Mouse (Mus musculus): Measurements from ENCODE around the gene Ttyh3. TPM values are rescaled to one million over a fixed set of nuclear protein-coding genes. Genes with fewer than 3 reads are reported as not detected.

Gene Ttyh3
- total and polyA plus RNA-seq, 3 experiments = 5.9 to 35.7 TPM; not detected in 1

DNA sequence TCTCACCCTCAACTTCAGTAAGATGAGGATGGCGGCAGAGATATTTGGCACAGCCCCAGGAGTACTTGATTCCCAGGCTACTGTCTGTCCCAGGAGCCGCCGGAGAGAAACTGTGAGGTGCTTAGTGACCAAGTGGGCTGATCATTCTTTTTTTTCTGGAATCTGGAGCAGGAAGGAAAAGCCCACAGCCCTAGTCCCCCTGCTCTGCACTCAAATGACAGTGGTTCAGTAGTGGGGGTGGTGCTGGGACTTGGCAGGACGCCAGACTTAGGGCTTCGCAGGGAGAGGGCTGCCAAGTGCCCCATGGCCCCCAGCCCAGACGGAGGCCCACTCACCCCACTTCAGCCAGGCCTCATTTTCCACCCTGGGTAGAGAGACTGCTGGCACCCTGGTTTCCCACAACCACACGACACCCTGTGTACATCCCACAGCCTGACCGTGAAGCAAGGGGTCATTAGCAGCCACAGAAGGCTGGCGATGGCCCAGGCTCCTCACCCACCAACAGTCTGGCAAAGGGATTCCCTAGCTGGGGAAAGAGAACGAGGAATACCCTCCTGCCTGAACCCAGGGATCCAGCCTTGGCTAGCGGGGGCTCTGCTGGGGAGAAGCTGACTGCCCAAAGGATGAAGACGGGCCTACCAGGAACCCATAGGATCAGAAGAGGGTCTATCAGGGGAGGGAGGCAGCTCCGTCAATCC is 861 bp downstream of the Ttyh3 start:
- H3K27me3 ChIP-seq (ENCODE audit: control insufficient read depth in 1 of 2, insufficient read depth in 2 of 2, low read length in 2 of 2) = no peaks in the 10 kb centered on the region
- peak overlapping the region; percentile 65 to 94 for H3K4me3 ChIP-seq (ENCODE audit: control insufficient read depth in 1 of 2, insufficient read depth in 1 of 2, low read depth in 2 of 2, low read length in 2 of 2)
- H3K9ac ChIP-seq (ENCODE audit: control insufficient read depth, low read depth, low read length, poor library complexity, severe bottlenecking) = peak overlapping the region; percentile 80
- TF ChIP-seq MEF2A (IDR thresholded peaks at IDR 0.05; ENCODE audit: extremely low read depth, insufficient replicate concordance, low read depth, low read length, poor library complexity, severe bottlenecking) (no peak), MYC (IDR thresholded peaks at IDR 0.05; ENCODE audit: low read depth, low read length) (no peak), CTCF (IDR thresholded peaks at IDR 0.05 in 2 of 3, conservative IDR thresholded peaks at IDR 0.05 in 1 of 3; ENCODE audit: control insufficient read depth in 1 of 3, insufficient read depth in 1 of 3, low read depth in 2 of 3, low read length in 3 of 3, poor library complexity in 1 of 3, severe bottlenecking in 1 of 3) (no peak), ZNF384 (IDR thresholded peaks at IDR 0.05; ENCODE audit: low read depth, low read length) (no peak), USF2 (IDR thresholded peaks at IDR 0.05; ENCODE audit: borderline replicate concordance in 1 of 2, insufficient read depth in 1 of 2, low read depth in 1 of 2, low read length in 2 of 2) (no peak), POLR2A (IDR thresholded peaks at IDR 0.05; ENCODE audit: control insufficient read depth in 1 of 2, insufficient read depth in 1 of 2, low read depth in 1 of 2, low read length in 2 of 2, poor library complexity in 1 of 2) (no peak), HCFC1 (IDR thresholded peaks at IDR 0.05; ENCODE audit: low read depth, low read length) (no peak)
- no peak overlapping the region for H3K27ac ChIP-seq (ENCODE audit: control insufficient read depth, low read depth, low read length)
- peaks cover 0 to 18% of the 10 kb centered on the region in 2 experiments; a peak in 2 of 4 replicates for H3K36me3 ChIP-seq (ENCODE audit: control insufficient read depth in 1 of 2, insufficient read depth in 2 of 2, low read length in 2 of 2)
- H3K79me2 ChIP-seq (ENCODE audit: control insufficient read depth, insufficient read depth, low read length, poor library complexity) = peaks cover 4% of the 10 kb centered on the region; the same call in 1 of the 2 replicates
- peaks cover 11 to 30% of the 10 kb centered on the region in 2 experiments for H3K4me1 ChIP-seq (ENCODE audit: control insufficient read depth in 1 of 2, insufficient read depth in 2 of 2, low read length in 2 of 2)
- peak; percentile 27 for DNase-seq (ENCODE audit: low read depth, low spot score)
- H3K9me3 ChIP-seq (replicated peaks; ENCODE audit: insufficient read depth, low read length) = no peaks in the 10 kb centered on the region

DNA sequence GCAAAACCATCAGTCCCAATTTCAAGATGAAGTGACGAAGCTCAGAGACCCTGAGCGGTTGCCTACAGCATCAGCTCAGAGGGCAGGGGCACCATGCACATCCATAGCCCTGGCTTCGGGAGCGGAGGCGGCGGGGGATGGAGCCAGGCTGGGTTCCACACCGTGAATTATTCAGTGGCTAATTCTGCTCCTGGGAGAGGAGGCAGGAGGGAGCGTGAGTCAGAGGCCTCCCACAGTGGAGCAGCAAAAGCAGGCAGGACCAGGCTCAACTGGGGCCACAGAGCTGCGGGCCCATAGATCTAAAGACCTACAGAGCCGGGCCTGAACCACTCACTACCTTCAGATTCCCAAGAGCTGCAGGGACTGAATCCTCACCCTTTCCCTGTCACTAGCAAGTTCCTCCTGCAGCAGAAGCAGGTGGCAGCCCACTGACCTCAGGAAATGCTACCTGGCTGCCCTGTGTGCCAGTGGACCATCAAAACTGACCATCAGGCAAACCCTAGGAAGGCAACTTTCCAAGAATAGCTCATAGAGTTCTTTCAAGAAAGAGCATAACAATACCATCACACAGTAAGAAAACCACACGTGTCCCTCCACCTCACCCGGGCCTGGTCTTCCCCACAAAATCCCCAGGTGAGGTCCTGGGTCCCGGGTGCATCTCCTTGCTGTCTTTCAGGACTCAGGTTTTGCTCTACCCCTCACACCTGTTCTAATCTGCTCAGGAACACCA is 1.6 kb downstream of the Ttyh3 start:
- Histone ChIP-seq H3K9me3 (replicated peaks; ENCODE audit: insufficient read depth, low read length) (no peaks in the 10 kb centered on the region), H3K4me3 (ENCODE audit: control insufficient read depth in 1 of 2, insufficient read depth in 1 of 2, low read depth in 2 of 2, low read length in 2 of 2) (no peak overlapping the region), H3K36me3 (ENCODE audit: control insufficient read depth in 1 of 2, insufficient read depth in 2 of 2, low read length in 2 of 2) (peaks cover 0 to 23% of the 10 kb centered on the region in 2 experiments; a peak in 2 of 4 replicates), H3K4me1 (ENCODE audit: control insufficient read depth in 1 of 2, insufficient read depth in 2 of 2, low read length in 2 of 2) (peaks cover 14 to 37% of the 10 kb centered on the region in 2 experiments), H3K27me3 (ENCODE audit: control insufficient read depth in 1 of 2, insufficient read depth in 2 of 2, low read length in 2 of 2) (no peaks in the 10 kb centered on the region), H3K9ac (ENCODE audit: control insufficient read depth, low read depth, low read length, poor library complexity, severe bottlenecking) (no peak overlapping the region), H3K27ac (ENCODE audit: control insufficient read depth, low read depth, low read length) (no peak overlapping the region), H3K79me2 (ENCODE audit: control insufficient read depth, insufficient read depth, low read length, poor library complexity) (peaks cover 4% of the 10 kb centered on the region; the same call in 1 of the 2 replicates)
- no peak for TF ChIP-seq USF2 (IDR thresholded peaks at IDR 0.05; ENCODE audit: borderline replicate concordance in 1 of 2, insufficient read depth in 1 of 2, low read depth in 1 of 2, low read length in 2 of 2)
- TF ChIP-seq E2F4 (IDR thresholded peaks at IDR 0.05; ENCODE audit: borderline replicate concordance, low read depth, low read length) = no peak
- no peak for TF ChIP-seq ZNF384 (IDR thresholded peaks at IDR 0.05; ENCODE audit: low read depth, low read length)
- no peak for TF ChIP-seq CHD2 (IDR thresholded peaks at IDR 0.05; ENCODE audit: low read length)
- no peak for TF ChIP-seq CTCF (IDR thresholded peaks at IDR 0.05 in 2 of 3, conservative IDR thresholded peaks at IDR 0.05 in 1 of 3; ENCODE audit: control insufficient read depth in 1 of 3, insufficient read depth in 1 of 3, low read depth in 2 of 3, low read length in 3 of 3, poor library complexity in 1 of 3, severe bottlenecking in 1 of 3)
- no peak for TF ChIP-seq GABPA (IDR thresholded peaks at IDR 0.05; ENCODE audit: low read depth, low read length)
- no peak for TF ChIP-seq ETS1 (IDR thresholded peaks at IDR 0.05; ENCODE audit: low read depth, low read length)
- no peak for TF ChIP-seq MAX (IDR thresholded peaks at IDR 0.05; ENCODE audit: low read length)
- TF ChIP-seq MXI1 (IDR thresholded peaks at IDR 0.05; ENCODE audit: low read depth, low read length) = no peak
- no peak for TF ChIP-seq HCFC1 (IDR thresholded peaks at IDR 0.05; ENCODE audit: low read depth, low read length)
- TF ChIP-seq MYB (IDR thresholded peaks at IDR 0.05; ENCODE audit: low read depth, low read length) = no peak
- no peak for TF ChIP-seq MYC (IDR thresholded peaks at IDR 0.05; ENCODE audit: low read depth, low read length)
- no peak for TF ChIP-seq NELFE (IDR thresholded peaks at IDR 0.05; ENCODE audit: low read depth, low read length)
- no peak for TF ChIP-seq NRF1 (IDR thresholded peaks at IDR 0.05; ENCODE audit: insufficient read depth, low read depth, low read length, poor library complexity, severe bottlenecking)
- no peak for TF ChIP-seq TBP (IDR thresholded peaks at IDR 0.05; ENCODE audit: low read depth, low read length)
- no peak for TF ChIP-seq UBTF (IDR thresholded peaks at IDR 0.05; ENCODE audit: borderline replicate concordance, insufficient read depth, low read depth, low read length)
- TF ChIP-seq KAT2A (conservative IDR thresholded peaks at IDR 0.05; ENCODE audit: low read depth, low read length) = no peak
- TF ChIP-seq POLR2AphosphoS5 (IDR thresholded peaks at IDR 0.05; ENCODE audit: borderline replicate concordance, low read depth, low read length) = no peak
- no peak for TF ChIP-seq SMC3 (IDR thresholded peaks at IDR 0.05; ENCODE audit: low read depth, low read length)
- no peak for DNase-seq (ENCODE audit: low read depth, low spot score)
